Mouse (Mus musculus): ENCODE data around the gene Ephb4. TPM values are rescaled to one million over a fixed set of nuclear protein-coding genes. Genes with fewer than 3 reads are reported as not detected.

The Ephb4 gene
- total RNA-seq, 2 experiments from 2014 or later: 56.9 to 57.6 TPM

DNA sequence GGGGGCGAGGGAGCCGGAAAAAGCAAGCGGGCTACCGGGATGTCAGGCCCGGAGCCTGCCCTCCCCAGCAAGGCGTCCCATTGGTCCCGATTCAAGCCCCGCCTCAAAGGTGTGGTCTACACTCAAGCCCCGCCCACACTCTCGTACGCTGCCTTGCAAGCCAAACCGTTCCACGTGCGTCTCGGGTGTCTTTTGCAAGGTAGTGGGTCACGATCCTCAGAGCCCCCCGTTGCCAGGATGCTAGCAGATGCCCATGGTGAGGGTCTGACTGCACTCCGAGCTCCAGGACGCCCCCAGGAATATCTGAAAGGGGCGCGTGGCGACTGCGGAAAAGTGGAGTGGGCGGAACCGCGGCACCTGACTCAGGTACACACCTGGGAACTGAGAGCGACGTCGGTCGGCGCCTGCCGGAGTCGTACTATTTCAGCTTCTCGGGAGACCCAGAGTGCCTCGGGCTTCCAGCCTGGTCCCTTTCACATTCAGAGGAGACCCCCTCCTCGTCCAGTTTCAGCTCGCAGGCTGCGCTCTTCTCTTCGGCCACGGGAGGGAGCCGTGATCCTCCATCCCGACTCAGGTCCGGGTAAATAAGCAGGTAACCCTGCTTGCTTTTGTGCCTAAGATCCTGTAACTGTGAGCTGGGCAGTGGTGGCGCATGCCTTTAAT lies 16.3 kb upstream of the Ephb4 start, which contains the start of gene Slc12a9:
Slc12a9 (minus strand) TSS at position 86 of the 663 bp plus-strand sequence.
- peak; percentile 88 to 95 for DNase-seq (ENCODE audit: low spot score in 2 of 2)

DNA sequence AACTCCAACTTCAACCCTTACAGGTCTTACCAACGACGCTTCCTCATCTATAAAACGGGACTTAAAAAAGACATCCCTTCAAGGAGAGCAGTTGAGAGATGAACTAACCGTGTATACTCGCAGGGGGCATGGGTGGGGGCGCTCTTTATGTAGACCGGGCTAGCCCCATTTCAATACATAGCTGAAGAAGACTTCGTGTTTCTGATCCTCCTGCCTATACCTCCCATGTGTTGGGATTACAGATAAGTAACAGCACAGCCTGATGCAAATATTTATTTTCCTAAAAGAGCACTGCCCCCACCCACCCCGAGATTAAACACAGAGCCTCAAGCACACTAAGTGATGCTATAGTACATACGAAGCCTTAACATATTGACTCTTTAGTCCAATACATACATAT lies 15.6 kb upstream of the Ephb4 start:
- no peak for DNase-seq (ENCODE audit: low spot score in 2 of 2)

GRCm38 (mm10) chr5:137335066-137335465 lies 14.8 kb upstream of the Ephb4 start:
- no peak for DNase-seq (ENCODE audit: low spot score in 2 of 2)

DNA sequence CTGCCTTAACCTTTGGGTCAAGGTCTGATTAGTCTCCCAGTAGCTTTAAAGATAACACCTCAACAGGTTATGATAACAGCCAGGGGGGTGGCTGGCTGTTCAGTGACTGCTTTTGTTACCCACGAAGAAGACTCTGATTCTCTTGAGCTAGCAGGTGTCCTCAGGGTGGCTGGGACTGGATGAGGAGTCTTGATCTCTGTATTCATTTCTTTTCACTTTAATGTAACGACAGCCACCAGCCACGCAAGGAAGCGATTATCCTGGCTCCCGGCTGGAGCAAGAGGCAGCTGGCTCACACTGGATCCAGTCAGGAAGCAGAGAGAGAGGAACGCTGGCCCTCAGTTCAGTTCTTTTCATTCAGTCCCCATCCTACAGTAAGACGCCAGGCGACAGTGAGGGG lies 12.7 kb upstream of the Ephb4 start:
- no peak for DNase-seq (ENCODE audit: low spot score in 2 of 2)

GRCm38 (mm10) chr5:137338256-137338655 lies 11.7 kb upstream of the Ephb4 start:
- DNase-seq (ENCODE audit: low spot score in 2 of 2): peak; percentile 77 to 93

DNA sequence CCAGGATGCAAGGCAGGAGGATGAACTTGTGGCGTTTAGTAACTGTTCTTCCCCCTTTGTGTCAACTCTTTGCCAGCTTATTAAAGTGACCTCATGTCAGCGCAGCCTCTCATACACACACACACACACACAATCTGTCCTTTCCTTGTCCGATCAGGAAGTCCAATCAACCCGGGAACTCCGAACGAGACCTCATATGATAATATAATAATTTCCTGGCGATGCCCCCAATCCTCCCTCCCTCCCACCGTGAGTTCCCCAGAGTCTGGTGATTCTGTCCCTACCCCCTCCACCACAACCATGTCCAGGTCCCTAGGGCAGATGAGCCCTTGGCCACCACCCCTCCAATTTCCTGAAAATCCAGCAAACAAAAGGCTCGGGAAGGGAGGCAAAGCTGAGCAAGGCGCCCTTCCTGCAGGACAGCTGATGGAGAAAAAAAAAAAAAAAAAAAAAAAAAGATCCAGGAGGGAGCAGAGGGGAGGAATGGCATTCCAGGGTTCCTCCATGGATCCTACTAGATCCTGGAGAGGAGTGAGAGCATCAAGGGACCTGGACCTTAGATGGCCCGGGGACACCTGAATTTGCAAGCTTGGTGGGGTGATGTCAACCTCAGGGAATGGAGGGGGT lies 11.1 kb upstream of the Ephb4 start:
- DNase-seq (ENCODE audit: low spot score in 2 of 2): peak; percentile 24 to 59

DNA sequence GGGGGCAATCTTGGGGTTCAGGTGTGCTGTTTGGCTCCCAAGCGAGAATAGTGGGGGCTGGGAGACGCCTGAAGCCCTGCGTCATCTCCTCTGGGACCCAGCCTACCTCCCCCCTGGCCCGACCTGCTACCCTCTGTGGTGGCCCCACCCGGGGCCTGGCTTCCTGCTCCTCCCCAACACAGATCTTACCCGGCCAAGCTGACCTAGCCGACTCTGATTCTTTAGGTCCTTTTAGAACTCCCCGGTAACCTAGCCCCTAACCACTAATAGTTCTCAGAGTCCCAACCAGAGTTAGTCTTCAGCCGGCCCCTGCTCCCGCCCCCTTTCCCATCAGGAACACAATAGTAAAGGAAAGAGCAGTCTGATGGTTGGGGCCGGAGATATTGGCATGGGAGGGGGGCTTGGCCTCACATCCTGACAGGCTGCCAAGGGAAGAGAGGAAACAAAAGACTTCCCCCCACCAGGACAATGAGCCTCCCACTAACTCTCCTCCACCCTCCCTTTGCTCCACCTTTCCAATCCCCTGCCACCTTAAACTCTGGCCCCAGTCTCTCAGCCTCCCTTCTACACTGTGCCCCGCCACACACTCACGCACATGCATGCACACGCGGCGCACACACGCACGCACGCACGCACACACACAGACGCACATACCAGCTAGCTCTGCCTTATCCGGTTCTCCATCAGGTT lies 10.5 kb upstream of the Ephb4 start:
- DNase-seq (ENCODE audit: low spot score in 2 of 2): peak; percentile 29 to 57

DNA sequence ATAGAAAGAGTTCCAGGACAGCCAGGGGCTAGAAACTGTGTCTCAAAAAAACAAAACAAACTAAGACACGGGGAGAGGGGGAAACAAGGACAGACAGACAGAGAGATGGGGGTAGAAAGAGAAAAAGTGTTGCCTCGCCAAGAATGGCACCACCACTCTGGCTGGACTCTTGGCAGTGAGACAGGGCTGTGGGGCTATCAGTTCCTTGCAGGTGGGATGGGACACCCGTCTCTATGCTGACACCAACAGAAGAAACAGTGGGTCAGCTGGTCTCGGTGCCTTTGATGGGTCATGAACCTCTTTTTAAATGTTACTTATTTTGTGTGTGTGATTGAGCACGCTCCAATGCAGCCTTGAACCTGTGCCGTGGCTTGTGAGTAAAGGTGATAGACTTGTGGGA lies 9.7 kb upstream of the Ephb4 start:
- no peak for DNase-seq (ENCODE audit: low spot score in 2 of 2)

GRCm38 (mm10) chr5:137342407-137343012 lies 7.4 kb upstream of the Ephb4 start:
- DNase-seq (ENCODE audit: low spot score in 2 of 2): no peak

GRCm38 (mm10) chr5:137343412-137343811 lies 6.5 kb upstream of the Ephb4 start:
- DNase-seq (ENCODE audit: low spot score in 2 of 2): no peak

DNA sequence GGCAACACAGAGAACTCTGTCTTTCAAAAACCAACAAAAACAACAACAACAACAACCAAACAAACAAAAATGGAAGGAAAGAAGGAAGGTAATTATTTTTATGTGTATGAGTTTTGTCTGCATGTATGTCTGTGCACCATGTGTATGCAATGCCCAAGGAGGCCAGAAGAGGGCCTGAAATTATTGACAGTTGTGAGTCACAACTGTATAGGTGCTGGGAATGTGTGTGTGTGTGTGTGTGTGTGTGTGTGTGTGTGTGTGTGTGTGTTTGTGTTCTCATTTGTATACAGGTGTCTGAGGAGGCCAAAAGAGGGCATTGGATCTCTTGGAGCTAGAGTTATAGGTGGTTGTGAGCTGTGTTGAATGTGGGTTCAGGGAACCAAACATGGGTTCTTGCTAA lies 6.0 kb upstream of the Ephb4 start:
- DNase-seq (ENCODE audit: low spot score in 2 of 2): no peak

- no peak for DNase-seq (ENCODE audit: low spot score in 2 of 2)
Observed at GRCm38 (mm10) chr5:137345821-137346220, 4.1 kb upstream of the Ephb4 start.

GRCm38 (mm10) chr5:137346388-137346787 lies 3.5 kb upstream of the Ephb4 start:
- DNase-seq (ENCODE audit: low spot score in 2 of 2): no peak

DNA sequence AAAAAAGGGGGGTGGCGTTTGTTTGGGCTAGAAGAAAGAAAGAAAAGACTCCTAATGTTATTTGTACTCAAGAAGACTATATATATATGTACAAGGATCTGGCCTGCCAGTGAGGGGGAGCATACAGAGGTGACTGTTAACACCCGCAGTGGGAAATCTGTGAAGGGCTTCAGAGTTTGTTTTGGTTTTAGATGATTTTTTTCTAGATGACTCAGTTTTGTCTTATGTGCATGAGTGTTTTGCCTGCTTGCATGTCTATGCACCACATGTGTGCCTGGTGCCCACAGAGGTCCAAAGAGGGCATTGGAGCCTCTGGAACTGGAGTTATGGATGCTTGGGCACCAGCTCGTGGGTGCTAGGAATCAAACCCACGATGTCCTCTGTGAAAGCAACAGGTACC lies 2.9 kb upstream of the Ephb4 start:
- no peak for DNase-seq (ENCODE audit: low spot score in 2 of 2)

- no peak for DNase-seq (ENCODE audit: low spot score in 2 of 2)
Observed at GRCm38 (mm10) chr5:137347856-137348255, 2.1 kb upstream of the Ephb4 start.

DNA sequence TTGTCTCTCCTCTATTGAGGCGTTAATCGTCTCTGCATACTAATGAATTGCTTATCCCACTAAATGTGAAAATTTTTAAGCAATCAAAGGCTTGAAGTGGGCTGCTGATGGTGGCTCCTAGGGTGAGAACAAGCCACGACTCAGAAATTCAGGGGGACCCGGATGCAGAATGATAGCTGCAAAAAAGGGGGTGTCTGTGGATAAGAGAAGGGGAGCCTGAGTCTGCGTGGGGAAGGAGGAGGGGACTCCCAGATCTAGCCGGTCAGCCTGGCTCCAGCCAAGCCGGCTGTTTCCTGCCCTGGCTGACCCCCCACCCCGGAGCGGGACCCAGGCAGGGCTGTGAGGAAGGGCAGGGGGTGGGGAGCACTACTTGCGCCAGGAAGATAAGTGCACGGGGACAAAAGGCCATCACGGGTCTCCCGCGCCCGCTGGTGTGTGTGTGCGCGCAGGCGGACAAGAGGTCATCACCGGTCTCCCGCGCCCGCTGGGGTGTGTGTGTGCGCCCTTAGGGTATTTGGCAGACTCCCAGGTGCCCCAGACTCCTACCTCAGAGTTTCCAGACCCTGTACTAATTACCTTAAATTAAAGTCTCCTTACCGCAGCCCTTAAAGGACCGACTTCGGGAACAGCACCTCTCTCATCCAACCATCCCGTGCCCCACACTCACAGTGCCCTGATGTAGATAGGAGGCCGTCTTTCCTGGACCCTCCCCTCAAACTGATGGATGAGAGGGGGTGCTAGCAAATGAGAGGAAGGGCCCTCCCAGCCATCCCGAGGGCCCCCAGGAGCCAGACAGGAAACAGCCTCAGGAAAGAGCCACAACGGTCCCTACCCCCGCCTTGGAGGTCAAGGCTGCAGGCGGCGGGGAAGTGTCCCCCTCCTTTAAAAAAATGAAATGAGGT lies 1.2 kb upstream of the Ephb4 start:
- DNase-seq (ENCODE audit: low spot score in 2 of 2): peak in 1 of 2 experiments; percentile 44

- no peak for DNase-seq (ENCODE audit: low spot score in 2 of 2)
Observed at GRCm38 (mm10) chr5:137350205-137351057, 522 bp downstream of the Ephb4 start.

DNA sequence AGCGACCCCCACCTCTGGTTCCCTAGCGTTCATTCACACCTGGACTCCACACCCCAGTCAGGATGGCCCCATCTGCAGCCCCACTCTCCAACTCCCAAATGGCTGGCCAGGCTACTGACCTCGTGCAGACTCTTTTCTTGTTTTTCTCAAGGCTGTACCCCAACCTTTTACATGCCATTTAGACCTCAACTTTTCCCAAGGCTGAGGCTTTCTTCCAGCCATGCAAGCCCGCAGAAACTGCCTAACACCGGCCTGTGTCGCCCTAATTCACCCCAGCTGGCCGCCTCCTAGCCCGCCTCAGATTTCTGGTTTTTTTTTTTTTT lies 1.1 kb downstream of the Ephb4 start:
- DNase-seq (ENCODE audit: low spot score in 2 of 2): no peak

- DNase-seq (ENCODE audit: low spot score in 2 of 2): no peak
Observed at GRCm38 (mm10) chr5:137351394-137351793, 1.5 kb downstream of the Ephb4 start.
